Mouse (Mus musculus): ENCODE data around the gene Plcb4. TPM values are rescaled to one million over a fixed set of nuclear protein-coding genes. Genes with fewer than 3 reads are reported as not detected.
"Not testable (repeated sequence)": the region's sequence is repeated elsewhere in the genome, so short reads cannot be mapped to it uniquely, and the experiment has no call there.

Plcb4 gene
- total RNA-seq, 2 experiments from 2014 or later = 67.5 to 81.8 TPM

GRCm38 (mm10) chr2:135898025-135898424, 239.2 kb downstream of the Plcb4 start:
- DNase-seq (ENCODE audit: extremely low spot score in 1 of 2, low spot score in 2 of 2) = no peak
- intact Hi-C loops (cut with DNase I) = no loop called here

GRCm38 (mm10) chr2:135899931-135900330, 241.1 kb downstream of the Plcb4 start:
- H3K4me3 ChIP-seq; H3K27ac ChIP-seq; intact Hi-C loops (cut with DNase I); DNase-seq (ENCODE audit: extremely low spot score in 1 of 2, low spot score in 2 of 2): not testable (repeated sequence)

More at GRCm38 (mm10) chr2:135898025-135898424, 239.2 kb downstream of the Plcb4 start:
- TF ChIP-seq CTCF (IDR thresholded peaks at IDR 0.05) = no peak
- no peak overlapping the region; the same call in 1 of the 2 replicates for H3K27ac ChIP-seq
- no peak overlapping the region for H3K4me3 ChIP-seq

GRCm38 (mm10) chr2:135901015-135901414, 242.2 kb downstream of the Plcb4 start:
- Histone ChIP-seq H3K4me3 (no peak overlapping the region), H3K27ac (no peak overlapping the region)
- intact Hi-C loops (cut with DNase I) = no loop called here
- no peak for TF ChIP-seq CTCF (IDR thresholded peaks at IDR 0.05)
- no peak for DNase-seq (ENCODE audit: extremely low spot score in 1 of 2, low spot score in 2 of 2)

- intact Hi-C loops (cut with DNase I) = no loop called here
- H3K4me3 ChIP-seq = no peak overlapping the region
- no peak for DNase-seq (ENCODE audit: extremely low spot score in 1 of 2, low spot score in 2 of 2)
- no peak overlapping the region for H3K27ac ChIP-seq
- TF ChIP-seq CTCF (IDR thresholded peaks at IDR 0.05) = no peak
Observed at GRCm38 (mm10) chr2:135904262-135904661, 245.5 kb downstream of the Plcb4 start.

GRCm38 (mm10) chr2:135904791-135905190, 246.0 kb downstream of the Plcb4 start:
- Histone ChIP-seq H3K4me3 (no peak overlapping the region), H3K27ac (no peak overlapping the region)
- no peak for DNase-seq (ENCODE audit: extremely low spot score in 1 of 2, low spot score in 2 of 2)
- intact Hi-C loops (cut with DNase I) = no loop called here
- no peak for TF ChIP-seq CTCF (IDR thresholded peaks at IDR 0.05)

- intact Hi-C loops (cut with DNase I) = loop anchor here (5.0 kb wide), 1 partner anchor 257 kb away; the partner anchor contains the start of gene Plcb4
- TF ChIP-seq CTCF (IDR thresholded peaks at IDR 0.05) = no peak
- peak in 1 of 2 experiments; percentile 20 for DNase-seq (ENCODE audit: extremely low spot score in 1 of 2, low spot score in 2 of 2)
- H3K4me3 ChIP-seq = no peak overlapping the region
- H3K27ac ChIP-seq = peak overlapping the region; percentile 50; the same call in 1 of the 2 replicates
Observed at GRCm38 (mm10) chr2:135914343-135915261, 255.8 kb downstream of the Plcb4 start.

GRCm38 (mm10) chr2:135915928-135916327, 257.1 kb downstream of the Plcb4 start:
- no peak for DNase-seq (ENCODE audit: extremely low spot score in 1 of 2, low spot score in 2 of 2)
- no peak for TF ChIP-seq CTCF (IDR thresholded peaks at IDR 0.05)
- intact Hi-C loops (cut with DNase I) = no loop called here
- Histone ChIP-seq H3K27ac (no peak overlapping the region), H3K4me3 (no peak overlapping the region)

GRCm38 (mm10) chr2:135917000-135917399, 258.2 kb downstream of the Plcb4 start:
- DNase-seq (ENCODE audit: extremely low spot score in 1 of 2, low spot score in 2 of 2) = no peak
- intact Hi-C loops (cut with DNase I) = no loop called here
- TF ChIP-seq CTCF (IDR thresholded peaks at IDR 0.05) = no peak
- H3K4me3 ChIP-seq = no peak overlapping the region
- H3K27ac ChIP-seq = no peak overlapping the region

GRCm38 (mm10) chr2:135918116-135918515, 259.3 kb downstream of the Plcb4 start:
- TF ChIP-seq CTCF (IDR thresholded peaks at IDR 0.05) = no peak
- DNase-seq (ENCODE audit: extremely low spot score in 1 of 2, low spot score in 2 of 2) = no peak
- no peak overlapping the region for H3K4me3 ChIP-seq
- no peak overlapping the region for H3K27ac ChIP-seq
- intact Hi-C loops (cut with DNase I) = no loop called here

- no peak for DNase-seq (ENCODE audit: extremely low spot score in 1 of 2, low spot score in 2 of 2)
- no peak overlapping the region for H3K4me3 ChIP-seq
- no peak for TF ChIP-seq CTCF (IDR thresholded peaks at IDR 0.05)
- intact Hi-C loops (cut with DNase I) = loop anchor here (10.0 kb wide), 1 partner anchor 175 kb away; no protein-coding TSS in a partner anchor
- H3K27ac ChIP-seq = no peak overlapping the region
Observed at GRCm38 (mm10) chr2:135919641-135920040, 260.8 kb downstream of the Plcb4 start.

- Histone ChIP-seq H3K4me3 (no peak overlapping the region), H3K27ac (no peak overlapping the region)
- TF ChIP-seq CTCF (IDR thresholded peaks at IDR 0.05) = peak; percentile 70
- peak; percentile 22 to 46 for DNase-seq (ENCODE audit: extremely low spot score in 1 of 2, low spot score in 2 of 2)
- intact Hi-C loops (cut with DNase I) = loop anchor here (2.0 to 10.0 kb wide), 5 partner anchors 182 to 565 kb away; partner anchors contain the start of gene Plcb4
Observed at GRCm38 (mm10) chr2:135926660-135927343, 268.0 kb downstream of the Plcb4 start.

Measured in left cerebral cortex, adult 2 months (tissue).